Mouse (Mus musculus) layer of hippocampus, adult 9-11 months (tissue): Measurements from ENCODE around the gene Upk3bl.
"Not testable (repeated sequence)": the region's sequence is repeated elsewhere in the genome, so short reads cannot be mapped to it uniquely, and the experiment has no call there.

Experiments used
- DNase-seq: peaks from one replicate; pipeline ENCODE4 v3.0.0; 2022

Gene Upk3bl

DNA sequence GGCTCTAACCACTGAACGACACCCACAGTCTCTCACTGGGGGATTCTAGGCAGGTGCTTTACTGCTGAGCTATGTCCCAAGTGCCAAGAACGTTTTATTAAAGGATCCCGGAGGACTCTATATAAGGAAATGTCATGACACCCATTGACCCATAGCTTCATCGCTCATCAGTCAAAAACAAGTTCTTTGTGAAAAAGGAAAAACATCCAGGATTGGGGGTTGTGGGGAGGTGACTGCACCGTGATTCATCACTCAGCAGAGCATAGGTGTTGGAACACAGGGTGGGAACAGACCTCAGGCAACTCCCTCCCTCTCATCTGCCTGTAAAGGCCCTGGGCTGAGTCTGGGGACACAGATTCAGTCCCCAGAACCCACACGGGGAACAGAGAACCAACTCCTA lies 4.4 kb upstream of the Upk3bl start:
- DNase-seq: no peak

GRCm38 (mm10) chr5:136051231-136052085 lies 2.8 kb upstream of the Upk3bl start:
- peak; percentile 20 for DNase-seq

DNA sequence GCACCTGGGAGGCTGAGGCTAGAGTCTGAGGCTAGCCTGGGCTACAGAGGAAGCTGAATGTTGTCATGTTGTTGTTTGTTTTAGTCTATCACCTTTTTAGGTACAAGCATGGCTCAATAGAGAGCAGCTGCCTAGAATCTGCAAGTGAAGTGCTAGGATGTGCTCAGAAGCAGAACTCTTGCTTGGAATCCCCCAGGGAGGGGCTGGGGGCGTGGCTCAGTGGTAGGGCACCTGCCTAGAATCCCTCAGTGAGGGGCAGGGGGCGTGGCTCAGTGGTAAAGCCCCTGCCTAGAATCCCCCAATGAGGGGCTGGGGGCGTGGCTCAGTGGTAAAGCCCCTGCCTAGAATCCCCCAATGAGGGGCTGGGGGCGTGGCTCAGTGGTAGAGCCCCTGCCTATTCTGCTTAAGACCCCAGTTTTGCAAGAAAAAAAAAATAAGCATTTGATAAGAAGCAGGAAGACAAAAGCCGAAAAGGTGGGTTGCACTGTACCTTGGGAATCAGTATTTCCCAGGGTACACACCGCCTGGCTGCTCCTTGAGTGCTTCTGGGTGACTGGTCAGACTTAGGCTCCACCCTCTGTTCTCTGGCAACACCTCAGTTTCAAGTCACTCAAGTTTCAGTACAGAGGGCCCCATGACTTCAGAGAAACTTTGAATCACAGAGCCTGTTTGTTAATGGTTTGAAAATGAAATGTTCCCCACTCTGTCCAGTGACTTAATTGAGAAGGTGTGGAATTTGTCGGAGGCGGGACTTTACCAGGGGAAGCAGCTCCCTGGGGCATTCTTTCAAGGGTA lies 1.2 kb upstream of the Upk3bl start:
- DNase-seq: no peak

DNA sequence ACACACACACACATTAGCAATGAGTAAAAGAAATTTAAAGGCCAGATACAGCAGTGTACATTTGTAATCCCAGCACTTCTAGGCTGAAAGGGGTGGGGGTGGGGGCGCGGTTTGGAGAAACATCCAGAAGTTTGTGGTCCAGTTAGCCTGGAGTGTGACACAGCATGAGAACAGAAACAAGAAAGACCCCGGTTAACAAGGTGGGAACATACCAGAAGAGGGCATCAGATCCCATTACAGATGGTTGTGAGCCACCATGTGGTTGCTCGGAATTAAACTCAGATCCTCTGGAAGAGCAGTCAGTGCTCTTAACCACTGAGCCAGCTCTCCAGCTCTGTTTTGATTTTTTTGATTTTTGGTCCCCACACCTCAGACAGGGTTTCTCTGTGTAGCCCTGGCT lies 1.8 kb downstream of the Upk3bl start:
- DNase-seq: no peak

DNA sequence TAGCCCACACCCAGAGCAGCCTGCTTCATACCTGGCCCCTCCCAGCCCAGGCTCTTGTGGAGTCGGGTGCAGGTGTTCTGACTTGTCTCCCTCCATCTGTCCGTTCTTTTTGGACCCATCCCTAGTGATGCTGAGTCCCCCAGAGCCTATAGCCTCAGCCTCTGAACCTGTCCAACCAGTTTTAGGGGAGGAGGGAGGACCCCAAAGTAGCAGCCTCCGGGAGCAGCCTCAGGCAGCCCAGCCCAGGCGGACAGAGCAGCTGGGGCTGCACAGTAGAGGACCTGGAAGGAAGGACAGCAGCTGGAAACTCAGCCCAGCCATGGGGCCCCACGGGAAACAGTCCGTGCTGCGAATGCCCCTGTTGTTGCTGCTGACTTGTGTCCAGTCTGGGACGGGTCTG lies 2.8 kb downstream of the Upk3bl start:
- no peak for DNase-seq

DNA sequence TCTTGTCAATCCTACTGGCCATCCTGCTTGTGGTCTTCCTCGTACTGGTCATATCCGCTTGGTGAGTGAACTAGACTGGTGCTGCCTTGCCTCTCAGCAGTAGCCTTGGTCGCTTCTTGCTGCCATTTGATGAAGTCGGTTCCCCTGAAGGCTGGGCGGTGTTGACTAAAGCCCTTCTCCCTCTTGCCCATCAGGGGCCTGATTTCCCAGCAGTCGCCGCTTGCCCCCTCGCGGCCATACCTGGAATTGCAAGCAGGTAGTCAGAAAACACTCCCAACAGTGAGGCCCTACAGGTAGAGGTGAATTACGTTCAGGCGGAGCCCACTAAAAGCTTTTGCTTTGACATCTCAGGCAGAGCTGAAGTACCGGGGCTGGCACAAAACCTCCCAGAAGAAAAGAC lies 7.3 kb downstream of the Upk3bl start:
- peak; percentile 45 for DNase-seq

DNA sequence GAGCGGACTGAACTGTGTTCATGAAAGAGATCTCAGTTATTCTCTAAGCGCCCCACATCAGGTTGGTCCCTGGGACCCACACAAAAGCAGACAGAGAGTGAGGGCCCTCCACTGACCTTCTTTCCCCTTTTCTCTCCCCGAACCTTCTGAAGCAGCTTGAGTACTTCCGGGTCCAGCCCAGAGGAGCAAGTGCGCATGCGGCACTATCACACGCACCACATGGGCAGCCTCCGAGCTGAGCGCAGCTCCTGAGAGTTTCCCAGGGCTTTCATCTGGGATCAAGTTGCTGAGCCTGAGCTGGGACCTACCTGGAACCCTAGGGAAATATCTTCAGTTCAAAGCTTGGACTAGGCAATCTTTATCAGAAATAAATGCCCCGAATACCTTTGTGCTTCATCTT lies 9.6 kb downstream of the Upk3bl start:
- no peak for DNase-seq

- not testable (repeated sequence) for DNase-seq
Observed at GRCm38 (mm10) chr5:136066404-136067148, 12.3 kb downstream of the Upk3bl start.

GRCm38 (mm10) chr5:136069411-136069810 lies 15.1 kb downstream of the Upk3bl start:
- DNase-seq: no peak

DNA sequence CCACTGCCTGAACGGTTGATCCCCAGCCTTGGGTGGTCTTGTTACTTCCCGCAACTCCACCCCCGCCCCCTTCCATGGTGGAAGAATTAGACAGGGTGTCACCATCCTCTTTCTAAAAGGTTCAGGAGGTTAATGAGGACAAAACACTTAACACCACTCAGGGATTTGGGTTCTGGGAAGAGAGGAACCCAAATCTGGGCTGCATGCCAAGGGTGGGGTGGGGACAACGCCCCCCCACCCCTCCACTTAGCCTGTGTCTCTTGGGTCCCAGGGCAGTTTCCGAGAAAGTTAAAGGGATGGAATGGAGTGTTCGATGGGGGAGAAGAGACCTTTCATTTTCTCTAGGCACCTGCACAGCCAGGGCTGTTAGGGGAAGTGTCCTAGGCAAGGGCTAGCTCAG lies 18.8 kb downstream of the Upk3bl start:
- DNase-seq: no peak

DNA sequence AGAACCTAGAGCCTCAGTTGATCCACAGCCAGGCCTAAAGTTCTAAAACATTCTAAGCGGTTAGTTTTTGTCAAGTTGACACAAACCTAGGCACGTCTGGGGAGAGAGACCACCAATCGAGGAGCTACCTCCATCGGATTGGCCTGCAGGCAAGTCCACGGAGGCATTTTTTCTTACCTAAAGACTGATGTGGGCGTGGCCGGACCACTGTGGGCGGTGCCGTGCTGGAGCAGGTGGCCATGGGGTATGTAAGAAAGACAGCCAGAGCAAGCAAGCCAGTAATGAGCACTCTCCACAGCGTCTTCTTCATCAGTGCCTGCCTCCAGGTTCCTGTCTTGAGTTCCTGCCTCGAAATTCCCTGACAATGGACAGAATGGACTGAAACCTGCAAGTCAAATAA lies 19.2 kb downstream of the Upk3bl start:
- no peak for DNase-seq

DNA sequence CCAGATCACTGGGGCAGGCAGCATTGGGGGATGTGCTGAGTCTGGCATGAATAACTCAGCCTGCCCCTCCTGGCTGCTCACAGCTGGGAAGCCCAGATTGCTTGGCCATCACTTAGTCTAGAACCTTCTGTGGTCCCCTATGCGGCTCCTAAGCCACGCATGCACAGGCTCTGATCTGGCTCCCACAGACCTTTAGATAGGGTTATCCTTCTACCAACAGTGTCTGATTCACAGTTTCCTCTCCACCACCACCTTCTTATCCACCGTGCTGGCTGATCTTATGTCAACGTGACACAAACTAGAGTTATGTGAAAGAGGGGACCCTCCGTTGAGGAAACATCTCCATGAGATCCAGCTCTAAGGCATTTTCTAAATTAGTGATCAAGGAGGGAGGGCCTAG lies 20.8 kb downstream of the Upk3bl start:
- DNase-seq: no peak

DNA sequence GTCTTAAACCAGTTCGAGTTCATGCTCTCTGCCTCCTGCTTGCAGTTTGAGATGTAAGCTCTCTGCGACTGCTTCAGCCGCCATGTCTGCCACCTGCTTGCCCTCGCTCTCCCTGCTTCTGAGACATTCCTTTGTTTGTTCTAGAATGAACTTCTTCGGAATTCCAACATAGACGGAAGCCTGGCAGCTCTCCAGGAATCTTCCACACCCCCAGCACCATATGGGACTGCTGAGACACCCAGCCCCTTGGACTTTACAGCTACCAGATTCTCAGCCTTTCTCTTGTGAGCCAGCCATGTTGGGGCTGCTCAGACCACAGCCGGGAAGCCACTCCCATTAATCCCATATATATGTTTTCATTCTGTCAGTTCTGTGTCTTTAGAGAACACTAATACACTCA lies 22.0 kb downstream of the Upk3bl start:
- peak; percentile 21 for DNase-seq

DNA sequence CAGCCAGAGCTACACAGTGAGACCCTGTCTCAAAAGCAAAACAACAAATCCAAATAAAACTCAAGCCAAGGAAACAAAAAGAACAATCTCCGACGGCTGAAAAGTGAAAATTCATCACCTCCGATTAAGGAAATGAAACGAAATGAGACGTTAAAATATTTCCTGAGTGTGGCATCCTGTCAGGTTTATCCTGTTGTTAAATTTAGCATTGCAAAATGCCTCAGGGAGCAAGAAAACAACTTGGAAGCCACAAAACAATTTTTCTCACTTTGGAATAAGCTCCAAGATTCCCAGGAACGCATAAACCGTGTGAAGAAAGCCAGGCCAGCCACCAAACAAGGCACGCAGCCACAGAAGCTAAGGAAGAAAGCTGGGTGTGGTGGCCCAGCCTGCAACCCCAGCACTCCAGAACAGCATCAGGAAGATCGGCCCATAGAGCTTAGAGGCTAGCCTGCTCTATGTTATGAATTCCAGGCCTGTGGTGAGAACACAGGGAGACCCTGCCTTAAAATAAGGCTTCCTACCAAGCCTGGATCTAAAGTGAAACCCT lies 22.8 kb downstream of the Upk3bl start:
- DNase-seq: no peak

DNA sequence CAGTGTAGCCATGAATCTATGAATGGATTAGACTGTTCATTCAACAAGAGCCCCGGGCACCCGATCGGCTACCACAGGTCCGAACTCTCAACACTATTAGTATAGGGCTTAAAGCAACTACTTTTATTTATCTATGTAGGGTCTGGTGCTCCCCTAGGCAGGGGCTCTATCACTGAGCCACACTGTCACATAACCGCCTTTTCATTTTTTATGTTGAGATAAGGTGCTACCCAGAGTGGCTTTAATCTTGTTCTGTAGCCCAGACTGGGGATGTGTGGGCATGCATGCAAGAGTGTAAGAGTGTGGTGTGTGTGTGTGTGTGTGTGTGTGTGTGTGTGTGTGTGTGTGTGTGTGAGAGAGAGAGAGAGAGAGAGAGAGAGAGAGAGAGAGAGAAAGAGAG lies 23.8 kb downstream of the Upk3bl start:
- DNase-seq: no peak

DNA sequence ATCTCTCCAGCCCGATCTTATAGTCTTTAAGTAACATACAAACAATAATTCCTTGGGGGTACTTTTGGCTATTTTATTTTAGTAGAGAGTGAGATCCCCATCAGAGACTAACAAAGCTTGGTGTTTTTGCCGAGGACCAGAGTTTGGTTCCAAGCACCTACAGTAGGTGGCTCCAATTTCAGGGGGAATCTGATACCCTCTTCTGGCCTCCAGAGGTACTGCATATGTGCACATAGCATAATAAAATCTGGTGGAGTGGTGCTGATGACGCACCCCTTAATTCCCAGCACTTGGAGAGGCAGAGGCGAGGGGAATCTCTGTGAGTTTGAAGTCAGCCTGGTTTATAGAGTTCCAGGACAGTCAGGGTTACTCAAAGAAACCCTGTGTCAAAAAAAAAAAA lies 28.1 kb downstream of the Upk3bl start:
- DNase-seq: no peak

DNA sequence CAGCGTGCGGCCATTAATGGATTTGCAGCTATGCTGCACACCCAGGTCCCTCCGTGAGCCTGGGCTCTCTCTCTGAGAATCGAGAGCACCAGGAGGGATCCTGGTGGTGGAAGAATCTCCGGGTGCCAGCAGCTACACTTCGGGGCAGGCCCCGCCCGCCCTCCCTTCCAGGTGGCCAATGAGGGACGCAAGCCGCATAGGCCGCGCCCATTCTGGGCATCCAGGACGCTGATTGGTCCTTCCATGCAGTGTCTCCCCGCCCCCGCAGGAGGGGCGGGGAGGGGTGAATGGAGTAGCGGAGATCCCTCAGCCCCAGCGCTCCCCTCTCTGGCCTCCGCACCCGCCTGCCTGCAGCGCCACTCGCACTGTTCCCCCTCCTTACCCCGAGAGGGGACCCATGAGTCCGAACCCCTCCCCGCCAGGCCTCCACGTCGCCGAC lies 29.4 kb downstream of the Upk3bl start, which contains the start of gene Rasa4:
TSS of gene Rasa4 (plus strand) at position 248 of the 439 bp plus-strand sequence.
- peak; percentile 96 for DNase-seq

- DNase-seq: peak; percentile 17
Observed at GRCm38 (mm10) chr5:136084144-136084881, 30.0 kb downstream of the Upk3bl start.

- DNase-seq: peak; percentile 35
Observed at GRCm38 (mm10) chr5:136084891-136085651, 30.8 kb downstream of the Upk3bl start.

DNA sequence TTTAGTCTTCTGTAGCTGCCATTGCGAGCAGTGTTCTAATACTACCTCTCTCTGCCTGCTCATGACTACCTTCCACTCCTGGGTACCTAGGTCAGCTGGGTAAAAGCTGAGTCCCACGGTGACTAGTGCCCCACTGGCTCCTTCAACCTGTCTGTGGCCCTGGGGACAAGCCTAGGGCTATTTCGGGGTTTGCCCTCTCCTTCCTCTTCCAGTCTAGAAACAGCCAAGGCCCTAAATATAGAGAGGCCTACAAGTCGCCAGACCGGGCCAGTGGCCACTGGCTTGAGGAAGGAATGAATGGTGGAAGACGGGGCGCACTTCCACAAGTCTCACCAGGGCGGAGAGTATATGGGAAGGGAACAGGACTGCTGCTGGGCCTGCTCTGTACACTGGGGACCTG lies 32.0 kb downstream of the Upk3bl start:
- peak; percentile 47 for DNase-seq

DNA sequence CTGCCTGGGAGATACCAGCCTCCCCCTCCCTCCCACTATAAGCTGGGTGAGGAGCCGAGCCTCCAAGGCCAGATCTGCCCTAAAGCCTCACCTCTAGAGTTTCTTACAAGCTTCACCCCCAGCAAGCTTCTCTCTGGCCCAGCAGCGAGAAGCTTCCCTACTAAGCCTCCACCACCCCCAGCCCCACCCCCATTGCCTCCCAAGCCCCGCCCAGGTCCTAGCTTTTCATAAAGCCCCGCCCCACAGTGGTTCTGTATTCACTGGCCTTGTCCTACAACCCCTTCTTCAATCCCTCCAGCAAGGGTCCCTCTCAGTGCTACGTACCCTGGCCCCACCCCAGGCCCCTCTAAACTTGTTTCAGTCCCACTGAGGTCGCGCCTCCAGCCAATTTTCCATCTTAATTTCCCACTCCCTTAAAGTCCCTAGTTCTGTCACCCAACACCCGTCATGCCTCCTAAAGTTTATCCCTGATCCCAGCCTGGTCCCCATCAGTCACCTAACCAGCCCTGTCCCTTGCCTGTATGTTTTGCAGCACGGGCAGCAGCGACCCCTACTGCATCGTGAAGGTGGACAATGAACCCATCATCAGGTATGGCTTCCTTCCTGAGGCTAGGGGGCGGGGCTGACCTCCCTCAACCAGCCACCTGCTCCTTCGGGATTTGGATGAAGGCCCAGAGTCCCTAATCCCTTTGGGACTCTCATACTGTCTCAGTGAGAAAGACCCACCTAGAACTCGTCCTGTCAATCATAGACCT lies 34.7 kb downstream of the Upk3bl start:
- DNase-seq: no peak
